Mouse (Mus musculus): ENCODE measurements around the gene Vill.

DNA sequence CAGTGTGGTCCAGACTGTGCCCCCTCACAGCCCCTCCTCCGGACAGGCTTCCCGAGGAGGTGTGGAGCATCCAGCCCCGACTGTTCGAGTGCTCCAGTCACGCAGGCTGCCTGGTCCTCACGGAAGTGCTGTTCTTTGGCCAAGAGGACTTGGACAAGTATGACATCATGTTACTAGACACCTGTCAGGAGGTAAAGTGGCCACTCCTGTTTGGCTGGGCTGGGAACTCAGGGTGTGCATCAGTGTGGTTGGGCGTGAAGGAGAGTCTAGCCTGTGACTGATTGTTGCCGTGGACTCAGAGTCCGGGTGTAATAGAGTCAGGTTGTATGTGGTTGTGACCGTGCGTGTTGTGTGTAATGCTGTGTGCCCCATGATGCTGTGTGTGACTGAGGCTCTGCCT lies 15.7 kb downstream of the Vill start:
- TF ChIP-seq TAL1 (IDR thresholded peaks at IDR 0.05; ENCODE audit: low read length) (no peak), GATA1 (IDR thresholded peaks at IDR 0.05; ENCODE audit: low read length) (no peak)

Measured in erythroblast, embryonic 14.5 days (primary cell).